Mouse (Mus musculus): ENCODE results near the gene Morc2b.

DNA sequence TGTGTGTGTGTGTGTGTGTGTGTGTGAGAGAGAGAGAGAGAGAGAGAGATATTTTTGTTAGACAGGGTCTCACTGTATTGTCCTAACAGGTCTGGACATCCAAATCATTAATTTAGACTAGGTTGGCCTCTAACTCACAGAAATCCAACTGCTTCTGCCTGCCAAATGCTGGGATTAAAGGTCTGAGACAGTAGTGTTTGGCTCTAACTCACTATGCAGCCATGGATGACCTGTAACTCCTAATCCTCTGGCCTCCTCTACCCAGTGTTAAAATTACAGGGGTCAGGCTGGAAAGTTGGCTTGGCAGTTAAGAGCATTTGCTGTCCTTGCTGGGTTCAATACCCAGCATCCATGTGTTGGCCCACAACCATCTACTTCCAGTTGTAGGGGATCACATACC, 14.9 kb downstream of the Morc2b start:
- no peak for TF ChIP-seq CTCF (IDR thresholded peaks at IDR 0.05; ENCODE audit: insufficient read depth, low read length)
- no peak for TF ChIP-seq POLR2A (IDR thresholded peaks at IDR 0.05; ENCODE audit: borderline replicate concordance, extremely low read depth, low read depth, low read length)
